Mouse (Mus musculus) neural tube, embryonic 15.5 days (tissue): ENCODE measurements around the gene Npdc1. TPM values are rescaled to one million over a fixed set of nuclear protein-coding genes. Genes with fewer than 3 reads are reported as not detected.

Experiments
- ATAC-seq: fragments of 200-750 bp; cut with Nextera tagmentation; 2 replicates; pipeline ENCODE4 v1.8.0; 2017; ENCODE audit warnings: mild to moderate bottlenecking, moderate TSS enrichment, moderate library complexity; ENCODE audit not compliant: low FRiP score
- H3K27ac ChIP-seq: fragments of 300-500 bp; sonication (generic); replicated peaks from 2 replicates; pipeline ENCODE4 v1.5.1; 2015; ENCODE audit warnings: mild to moderate bottlenecking, inconsistent platforms
- H3K27me3 ChIP-seq: fragments of 300-500 bp; sonication (generic); replicated peaks from 2 replicates; pipeline ENCODE4 v1.6.1; 2015; ENCODE audit warnings: inconsistent platforms
- H3K36me3 ChIP-seq: fragments of 300-500 bp; sonication (generic); 2 replicates; pipeline ENCODE4 v1.6.1; 2015; ENCODE audit warnings: inconsistent platforms
- H3K4me1 ChIP-seq: fragments of 300-500 bp; sonication (generic); 2 replicates; pipeline ENCODE4 v1.6.1; 2015; ENCODE audit warnings: inconsistent platforms
- H3K4me2 ChIP-seq: fragments of 300-500 bp; sonication (generic); 2 replicates; pipeline ENCODE4 v1.6.1; 2015; ENCODE audit warnings: inconsistent platforms, mild to moderate bottlenecking, moderate library complexity
- H3K4me3 ChIP-seq: fragments of 300-500 bp; sonication (generic); replicated peaks from 2 replicates; pipeline ENCODE4 v1.5.1; 2015; ENCODE audit warnings: mild to moderate bottlenecking, inconsistent platforms
- H3K9ac ChIP-seq: fragments of 300-500 bp; sonication (generic); replicated peaks from 2 replicates; pipeline ENCODE4 v1.6.1; 2015; ENCODE audit warnings: mild to moderate bottlenecking, inconsistent platforms
- H3K9me3 ChIP-seq: fragments of 300-500 bp; sonication (generic); replicated peaks from 2 replicates; pipeline ENCODE4 v1.6.1; 2016; ENCODE audit warnings: inconsistent platforms
- WGBS: fragments of 180-500 bp; shearing (Covaris S2); methylation state at CpG from one replicate; pipeline ENCODE4 v1.1.7; 2015; ENCODE audit warnings: mixed read lengths; 5-methylcytosine and 5-hydroxymethylcytosine counted together
- polyA plus RNA-seq: library from polyadenylated mRNA; unstranded; fragments of >200 nt; fragmentation: Nextera tagmentation; extraction: Ambion mirVana; gene quantifications from 2 replicates; pipeline ENCODE4 v1.2.1, GENCODE M21; 2015

The Npdc1 gene
- polyA plus RNA-seq, 1 experiment from 2014 or later = 483 TPM

- WGBS = 86% methylated on average over 11 of the region's 11 CpGs
- H3K4me3 ChIP-seq = no peak overlapping the region
- H3K9me3 ChIP-seq = no peaks in the 10 kb centered on the region
- H3K4me1 ChIP-seq = peaks cover 41% of the 10 kb centered on the region
- H3K4me2 ChIP-seq = no peak overlapping the region
- H3K27me3 ChIP-seq = no peaks in the 10 kb centered on the region
- no peak overlapping the region for H3K9ac ChIP-seq
- H3K27ac ChIP-seq = no peak overlapping the region
- peaks cover 46% of the 10 kb centered on the region for H3K36me3 ChIP-seq
- ATAC-seq = no peak
Observed at GRCm38 (mm10) chr2:25432326-25433098, 33.4 kb downstream of the Npdc1 start.

DNA sequence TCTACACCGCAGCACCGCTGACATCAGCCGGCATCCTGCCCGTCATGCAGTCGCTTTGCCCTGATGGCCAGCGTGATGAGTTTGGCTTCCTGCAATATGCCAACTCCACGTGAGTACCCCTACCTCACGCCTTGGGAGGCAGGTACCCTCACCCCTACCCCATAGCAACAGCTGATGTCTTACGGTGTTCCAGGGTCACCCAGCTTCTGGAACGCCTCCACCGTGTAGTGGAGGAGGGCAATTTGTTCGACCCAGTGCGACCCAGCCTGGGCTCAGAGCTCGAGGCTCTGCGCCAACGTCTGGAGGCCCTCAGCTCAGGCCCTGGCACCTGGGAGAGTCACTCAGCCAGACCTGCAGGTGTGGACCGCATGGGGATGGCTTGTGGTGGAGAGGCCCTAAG, 34.0 kb downstream of the Npdc1 start:
- Histone ChIP-seq H3K36me3 (peaks cover 52% of the 10 kb centered on the region), H3K4me1 (peaks cover 38% of the 10 kb centered on the region), H3K9me3 (no peaks in the 10 kb centered on the region), H3K9ac (no peak overlapping the region), H3K27me3 (no peaks in the 10 kb centered on the region), H3K4me3 (no peak overlapping the region), H3K4me2 (no peak overlapping the region), H3K27ac (no peak overlapping the region)
- 89% methylated on average over 17 of the region's 17 CpGs for WGBS
- ATAC-seq = no peak

- Histone ChIP-seq H3K4me2 (no peak overlapping the region), H3K27me3 (no peaks in the 10 kb centered on the region), H3K36me3 (peaks cover 64% of the 10 kb centered on the region), H3K9ac (no peak overlapping the region), H3K9me3 (no peaks in the 10 kb centered on the region), H3K4me3 (no peak overlapping the region), H3K27ac (no peak overlapping the region), H3K4me1 (peaks cover 31% of the 10 kb centered on the region)
- ATAC-seq = no peak
- WGBS = 91% methylated on average over 8 of the region's 8 CpGs
Observed at GRCm38 (mm10) chr2:25434292-25434691, 35.1 kb downstream of the Npdc1 start.

GRCm38 (mm10) chr2:25436286-25436820, 37.2 kb downstream of the Npdc1 start:
- H3K27me3 ChIP-seq = no peaks in the 10 kb centered on the region
- peaks cover 83% of the 10 kb centered on the region for H3K36me3 ChIP-seq
- no peaks in the 10 kb centered on the region for H3K9me3 ChIP-seq
- ATAC-seq = no peak
- H3K4me2 ChIP-seq = no peak overlapping the region
- no peak overlapping the region for H3K27ac ChIP-seq
- peaks cover 10% of the 10 kb centered on the region for H3K4me1 ChIP-seq
- no peak overlapping the region for H3K9ac ChIP-seq
- WGBS = 94% methylated on average over 10 of the region's 10 CpGs
- no peak overlapping the region for H3K4me3 ChIP-seq

DNA sequence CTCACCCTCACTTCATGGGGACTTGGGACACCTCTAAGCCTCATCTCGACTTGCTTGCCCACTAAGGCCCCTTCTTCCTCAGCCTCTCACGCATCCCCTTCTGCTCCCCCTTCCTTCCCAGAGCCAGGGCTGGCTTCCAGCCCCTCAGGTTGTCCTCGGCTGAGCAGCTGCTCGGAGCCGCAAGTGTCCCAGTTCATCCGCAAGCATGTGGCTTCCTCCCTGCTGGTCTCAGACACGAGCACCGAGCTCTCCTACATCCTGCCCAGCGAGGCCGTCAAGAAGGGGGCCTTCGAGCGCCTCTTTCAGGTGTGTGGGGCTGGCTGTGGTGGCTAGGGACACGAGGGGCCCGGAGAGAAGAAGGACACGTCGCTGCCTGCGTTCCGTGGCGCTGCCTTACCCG, 41.9 kb downstream of the Npdc1 start:
- no peak for ATAC-seq
- WGBS = 93% methylated on average over 20 of the region's 20 CpGs

GRCm38 (mm10) chr2:25442682-25443081, 43.5 kb downstream of the Npdc1 start:
- no peaks in the 10 kb centered on the region for H3K27me3 ChIP-seq
- WGBS = 95% methylated on average over 14 of the region's 14 CpGs
- no peak overlapping the region for H3K9ac ChIP-seq
- no peak overlapping the region for H3K27ac ChIP-seq
- H3K36me3 ChIP-seq = peaks cover 99% of the 10 kb centered on the region
- H3K4me1 ChIP-seq = no peaks in the 10 kb centered on the region
- ATAC-seq = no peak
- no peak overlapping the region for H3K4me3 ChIP-seq
- H3K9me3 ChIP-seq = no peaks in the 10 kb centered on the region
- no peak overlapping the region for H3K4me2 ChIP-seq

More for the DNA sequence above, 41.9 kb downstream of the Npdc1 start:
- no peak overlapping the region for H3K27ac ChIP-seq
- H3K27me3 ChIP-seq = no peaks in the 10 kb centered on the region
- H3K4me1 ChIP-seq = no peaks in the 10 kb centered on the region
- no peak overlapping the region for H3K9ac ChIP-seq
- H3K9me3 ChIP-seq = no peaks in the 10 kb centered on the region
- no peak overlapping the region for H3K4me3 ChIP-seq
- H3K36me3 ChIP-seq = peaks cover 98% of the 10 kb centered on the region
- H3K4me2 ChIP-seq = no peak overlapping the region

- H3K9ac ChIP-seq = no peak overlapping the region
- peaks cover 27% of the 10 kb centered on the region for H3K36me3 ChIP-seq
- WGBS = 90% methylated on average over 8 of the region's 8 CpGs
- H3K27me3 ChIP-seq = no peaks in the 10 kb centered on the region
- H3K27ac ChIP-seq = no peak overlapping the region
- no peak for ATAC-seq
- H3K4me3 ChIP-seq = no peak overlapping the region
- no peaks in the 10 kb centered on the region for H3K9me3 ChIP-seq
- no peak overlapping the region for H3K4me2 ChIP-seq
- no peaks in the 10 kb centered on the region for H3K4me1 ChIP-seq
Observed at GRCm38 (mm10) chr2:25450853-25451647, 51.9 kb downstream of the Npdc1 start.

- no peaks in the 10 kb centered on the region for H3K4me1 ChIP-seq
- H3K4me3 ChIP-seq = no peak overlapping the region
- no peaks in the 10 kb centered on the region for H3K9me3 ChIP-seq
- H3K36me3 ChIP-seq = peaks cover 13% of the 10 kb centered on the region
- H3K9ac ChIP-seq = no peak overlapping the region
- no peak for ATAC-seq
- no peak overlapping the region for H3K27ac ChIP-seq
- H3K27me3 ChIP-seq = no peaks in the 10 kb centered on the region
- no peak overlapping the region for H3K4me2 ChIP-seq
- 43% methylated on average over 1 of the region's 1 CpGs for WGBS
Observed at GRCm38 (mm10) chr2:25452951-25453350, 53.8 kb downstream of the Npdc1 start.

DNA sequence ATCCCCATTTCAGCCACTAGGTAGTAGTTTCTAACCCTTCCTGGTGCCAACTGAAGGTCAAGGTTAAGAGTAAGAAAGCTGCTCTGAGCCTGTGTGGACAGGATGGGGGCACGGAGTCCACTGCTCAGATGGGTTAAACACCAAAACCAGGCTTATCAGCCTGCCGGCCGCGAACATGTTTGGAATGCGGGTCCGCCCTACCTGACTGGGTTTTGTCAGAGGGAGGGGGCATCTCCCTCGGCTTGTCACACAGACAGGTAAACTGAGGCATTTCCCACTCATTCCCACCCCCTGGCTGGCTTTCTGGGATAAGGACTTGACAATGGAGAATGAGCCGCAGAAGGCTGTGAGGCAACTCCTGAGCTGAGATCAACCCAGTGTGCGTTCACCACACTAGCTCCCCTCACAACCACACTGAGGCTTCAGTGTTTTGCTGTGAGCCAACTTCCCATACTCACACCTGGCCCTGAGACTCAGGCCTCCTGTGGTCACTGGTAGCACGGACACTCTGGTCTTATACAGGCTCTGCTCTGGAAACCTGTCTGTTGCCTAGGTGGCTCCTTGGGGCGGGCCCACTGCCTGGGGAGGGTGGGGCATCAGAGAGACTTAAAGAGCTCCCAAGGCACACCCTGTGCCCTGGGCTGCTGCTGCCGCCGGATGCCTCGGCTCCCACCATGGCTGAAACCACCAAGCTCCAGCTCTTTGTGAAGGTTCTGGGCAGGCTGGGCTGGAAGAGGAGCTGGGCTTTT, 57.2 kb downstream of the Npdc1 start, which contains the start of gene Clic3:
Gene Clic3, plus strand, starts transcription at position 634 of the 749 bp plus-strand sequence.
- Histone ChIP-seq H3K9me3 (no peaks in the 10 kb centered on the region), H3K27me3 (no peaks in the 10 kb centered on the region), H3K4me2 (no peak within 1 kb of the TSS), H3K9ac (no peak within 1 kb of the TSS), H3K4me1 (peaks cover 20% of the 10 kb centered on the region), H3K4me3 (no peak within 1 kb of the TSS), H3K27ac (no peak within 1 kb of the TSS), H3K36me3 (peaks cover 13% of the 10 kb centered on the region)
- no peak for ATAC-seq
- WGBS = 69% methylated on average over 14 of the region's 14 CpGs

GRCm38 (mm10) chr2:25457022-25457896, 58.1 kb downstream of the Npdc1 start:
- Histone ChIP-seq H3K27me3 (no peaks in the 10 kb centered on the region), H3K4me1 (peaks cover 26% of the 10 kb centered on the region), H3K9me3 (no peaks in the 10 kb centered on the region), H3K9ac (no peak overlapping the region), H3K27ac (no peak overlapping the region), H3K4me3 (no peak overlapping the region), H3K36me3 (peaks cover 13% of the 10 kb centered on the region), H3K4me2 (no peak overlapping the region)
- 88% methylated on average over 9 of the region's 9 CpGs for WGBS
- no peak for ATAC-seq
